Mouse (Mus musculus): ENCODE measurements around the gene Nkx1-2. TPM values are rescaled to one million over a fixed set of nuclear protein-coding genes. Genes with fewer than 3 reads are reported as not detected.

Gene Nkx1-2
- polyA plus RNA-seq, 1 experiment = not detected

GRCm38 (mm10) chr7:132615346-132615745 is 15.9 kb upstream of the Nkx1-2 start:
- no peak for TF ChIP-seq GATA1 (IDR thresholded peaks at IDR 0.05; ENCODE audit: low read length)

- no peak for TF ChIP-seq GATA1 (IDR thresholded peaks at IDR 0.05; ENCODE audit: low read length)
Measured at GRCm38 (mm10) chr7:132611530-132611929, 12.1 kb upstream of the Nkx1-2 start.

- no peak for TF ChIP-seq GATA1 (IDR thresholded peaks at IDR 0.05; ENCODE audit: low read length)
Measured at GRCm38 (mm10) chr7:132610468-132611318, 11.3 kb upstream of the Nkx1-2 start, which contains the start of gene Lhpp. TSS of gene Lhpp (plus strand) at chr7:132610638.

GRCm38 (mm10) chr7:132608316-132609020 is 9.0 kb upstream of the Nkx1-2 start:
- TF ChIP-seq GATA1 (IDR thresholded peaks at IDR 0.05; ENCODE audit: low read length) = no peak

- no peak for TF ChIP-seq GATA1 (IDR thresholded peaks at IDR 0.05; ENCODE audit: low read length)
Measured at GRCm38 (mm10) chr7:132605689-132606088, 6.3 kb upstream of the Nkx1-2 start.

GRCm38 (mm10) chr7:132604720-132605119 is 5.3 kb upstream of the Nkx1-2 start:
- TF ChIP-seq GATA1 (IDR thresholded peaks at IDR 0.05; ENCODE audit: low read length) = no peak

- TF ChIP-seq GATA1 (IDR thresholded peaks at IDR 0.05; ENCODE audit: low read length) = no peak
Measured at GRCm38 (mm10) chr7:132600926-132601325, 1.5 kb upstream of the Nkx1-2 start.

- no peak for TF ChIP-seq GATA1 (IDR thresholded peaks at IDR 0.05; ENCODE audit: low read length)
Measured at GRCm38 (mm10) chr7:132600026-132600425, 589 bp upstream of the Nkx1-2 start.

- TF ChIP-seq GATA1 (IDR thresholded peaks at IDR 0.05; ENCODE audit: low read length) = no peak
Measured at GRCm38 (mm10) chr7:132597251-132598041, 2.0 kb downstream of the Nkx1-2 start.

GRCm38 (mm10) chr7:132596557-132597250 is 2.7 kb downstream of the Nkx1-2 start:
- no peak for TF ChIP-seq GATA1 (IDR thresholded peaks at IDR 0.05; ENCODE audit: low read length)

- TF ChIP-seq GATA1 (IDR thresholded peaks at IDR 0.05; ENCODE audit: low read length) = no peak
Measured at GRCm38 (mm10) chr7:132595787-132596186, 3.6 kb downstream of the Nkx1-2 start.

- TF ChIP-seq GATA1 (IDR thresholded peaks at IDR 0.05; ENCODE audit: low read length) = no peak
Measured at GRCm38 (mm10) chr7:132594325-132594724, 5.1 kb downstream of the Nkx1-2 start.

GRCm38 (mm10) chr7:132593762-132594161 is 5.7 kb downstream of the Nkx1-2 start:
- no peak for TF ChIP-seq GATA1 (IDR thresholded peaks at IDR 0.05; ENCODE audit: low read length)

GRCm38 (mm10) chr7:132589610-132590009 is 9.8 kb downstream of the Nkx1-2 start:
- TF ChIP-seq GATA1 (IDR thresholded peaks at IDR 0.05; ENCODE audit: low read length) = no peak

GRCm38 (mm10) chr7:132587167-132587566 is 12.3 kb downstream of the Nkx1-2 start:
- no peak for TF ChIP-seq GATA1 (IDR thresholded peaks at IDR 0.05; ENCODE audit: low read length)
